ENCODE assay signal across 9 mouse cellular contexts in genomic region chr7:34319123-34319522, GRCm38 (mm10). TPM values are rescaled to one million over a fixed set of nuclear protein-coding genes. Genes with fewer than 3 reads are reported as not detected.
DNase-seq lines count a peak whose midpoint lies in the region; ATAC-seq and TF ChIP-seq lines count a peak whose summit lies in the region.
"Had no signal": no experiment of that assay in that cellular context is flagged by ENCODE, and none has a peak within 500 bp of the region (broad histone marks: within the 10 kb centered on the region; RNA-seq: fewer than 3 reads in every experiment).

No protein-coding gene starts in this region.

- H3K36me3 ChIP-seq in C2C12 (ENCODE audit: control insufficient read depth, insufficient read depth) = no peaks in the 10 kb centered on the region
- H3K36me3 ChIP-seq in heart, embryonic 16.5 days (ENCODE audit: control insufficient read depth, insufficient read depth) = no peaks in the 10 kb centered on the region

- DNase-seq in cerebellum, adult 2 months = no peak
- no peak for DNase-seq in cerebellum, adult 11-12 months
- DNase-seq in kidney, postnatal 36 days = peak; percentile 51 to 57
- DNase-seq in frontal cortex, postnatal 14 days (ENCODE audit: low spot score in 2 of 2) = no peak
- no peak for DNase-seq in right cerebral cortex, postnatal 14 days

- ATAC-seq in heart, embryonic 16.5 days (replicated peaks; ENCODE audit: extremely low read depth, insufficient read depth, low FRiP score) = no peak
- no peak for ATAC-seq in monocyte, adult 5-6 weeks (replicated peaks; ENCODE audit: insufficient number of reproducible peaks, low FRiP score, low TSS enrichment, poor library complexity, severe bottlenecking)

- H3K4me2 ChIP-seq in heart, embryonic 16.5 days (ENCODE audit: low read depth, low read length) = no peak overlapping the region

- H3K9ac ChIP-seq in heart, embryonic 16.5 days (ENCODE audit: low read length) = no peak overlapping the region
- H3K9ac ChIP-seq: liver, embryonic 14.5 days had no signal

- no peaks in the 10 kb centered on the region for H3K79me2 ChIP-seq in C2C12 (ENCODE audit: control insufficient read depth, insufficient read depth)

- TF ChIP-seq POLR2A in cerebellum, adult 2 months (IDR thresholded peaks at IDR 0.05; ENCODE audit: borderline replicate concordance, insufficient read depth, low read length) = no peak

- peaks cover 2% of the 10 kb centered on the region; the same call in 1 of the 2 replicates for H3K9me3 ChIP-seq in heart, embryonic 16.5 days (replicated peaks; ENCODE audit: control insufficient read depth, low read length)

- no peaks in the 10 kb centered on the region for H3K27me3 ChIP-seq in cerebellum, adult 2 months (ENCODE audit: control insufficient read depth, insufficient read depth, low read length)
- H3K27me3 ChIP-seq in C2C12 (ENCODE audit: control insufficient read depth, insufficient read depth, insufficient read length) = no peaks in the 10 kb centered on the region
- H3K27me3 ChIP-seq in heart, embryonic 16.5 days (ENCODE audit: control insufficient read depth, insufficient read depth, low read length) = no peaks in the 10 kb centered on the region

- no peak overlapping the region for H3K4me3 ChIP-seq in cerebellum, adult 2 months (replicated peaks; ENCODE audit: insufficient read depth, low read depth, low read length)
- no peak overlapping the region for H3K4me3 ChIP-seq in C2C12 (ENCODE audit: insufficient read depth, poor library complexity, severe bottlenecking)
- no peak overlapping the region for H3K4me3 ChIP-seq in heart, embryonic 16.5 days (ENCODE audit: low read length)

- no peaks in the 10 kb centered on the region for H3K4me1 ChIP-seq in cerebellum, adult 2 months (ENCODE audit: control insufficient read depth, insufficient read depth, low read length)
- H3K4me1 ChIP-seq in heart, embryonic 16.5 days (ENCODE audit: control insufficient read depth, insufficient read depth, low read length) = peaks cover 4% of the 10 kb centered on the region

- no peak overlapping the region for H3ac ChIP-seq in C2C12 (ENCODE audit: control insufficient read depth, insufficient read length, low read depth)

- no peak for TF ChIP-seq CTCF in cerebellum, adult 2 months (IDR thresholded peaks at IDR 0.05; ENCODE audit: borderline replicate concordance, insufficient read depth, low read depth, low read length)
- TF ChIP-seq CTCF in C2C12 (IDR thresholded peaks at IDR 0.05; ENCODE audit: control insufficient read depth, insufficient read depth, insufficient read length) = no peak

- H3K27ac ChIP-seq in cerebellum, adult 2 months (ENCODE audit: insufficient read depth, low read length) = peak overlapping the region; percentile 31; the same call in 1 of the 2 replicates
- peak overlapping the region; percentile 39; the same call in 1 of the 2 replicates for H3K27ac ChIP-seq in heart, embryonic 16.5 days (ENCODE audit: low read length)
- H3K27ac ChIP-seq: liver, embryonic 14.5 days had no signal

- H3K79me3 ChIP-seq in C2C12 (ENCODE audit: low read depth) = no peaks in the 10 kb centered on the region

- 85% methylated on average over 2 of the region's 2 CpGs for WGBS in cerebellum, adult 2 months
- WGBS in heart, embryonic 16.5 days = 58% methylated on average over 2 of the region's 2 CpGs

TF ChIP-seq in C2C12, 6 proteins besides CTCF, POLR2A, EP300 and RAD21:
- TF ChIP-seq MYOG (IDR thresholded peaks at IDR 0.05; ENCODE audit: control insufficient read depth, extremely low read depth, insufficient read length) (no peak), FOSL1 (IDR thresholded peaks at IDR 0.05; ENCODE audit: insufficient read depth, low read length, poor library complexity, severe bottlenecking) (no peak), CEBPB (IDR thresholded peaks at IDR 0.05; ENCODE audit: low read depth) (no peak), MAX (IDR thresholded peaks at IDR 0.05) (no peak), MYOD1 (IDR thresholded peaks at IDR 0.05; ENCODE audit: control insufficient read depth, insufficient read length, low read depth) (no peak), USF1 (IDR thresholded peaks at IDR 0.05; ENCODE audit: low read depth) (peak; percentile 52)

RNA-seq across cellular contexts. Expression of gene 4931406P16Rik, which starts 5.8 kb away (rescaled TPM):
- polyA plus RNA-seq in cerebellum, adult 2 months (2012; rRNA removed) = 32.8 and 35.9 TPM in 2 replicates
- polyA plus RNA-seq in C2C12 (2012; fragmentation: generic; extraction: Trizol) = 13.2 TPM
- polyA plus RNA-seq in heart, embryonic 16.5 days (2015; fragmentation: Nextera tagmentation; extraction: Ambion mirVana) = 24.8 and 28.4 TPM in 2 replicates
- 28.1 to 42.2 TPM (median 28.8 TPM) in 3 replicates for total RNA-seq in monocyte, adult 5-6 weeks (2017)

Comparison
In these comparisons a context has a peak if more than half of its experiments do, and no peak if none do; other contexts are left out.
1. DNase-seq: peak in kidney, postnatal 36 days (2 of 2); none in cerebellum, adult 2 months (0 of 2), cerebellum, adult 11-12 months (single experiment), frontal cortex, postnatal 14 days (0 of 2) and right cerebral cortex, postnatal 14 days (single experiment).